Mouse (Mus musculus) liver, postnatal 0 days (tissue): ENCODE results near the gene Fibp. TPM values are rescaled to one million over a fixed set of nuclear protein-coding genes. Genes with fewer than 3 reads are reported as not detected.

Experiments used
- ATAC-seq: fragments of 200-750 bp; cut with Nextera tagmentation; 2 replicates; pipeline ENCODE4 v1.8.0; 2017; ENCODE audit warnings: mild to moderate bottlenecking, moderate library complexity
- DNase-seq: peaks from one replicate; pipeline ENCODE4 v3.0.0-alpha.2; 2016
- H3K27ac ChIP-seq: fragments of 300-500 bp; sonication (generic); 2 replicates; pipeline ENCODE4 v1.5.1; 2014; ENCODE audit warnings: antibody characterized with exemption, moderate library complexity, mild to moderate bottlenecking, low read depth
- H3K27me3 ChIP-seq: fragments of 300-500 bp; sonication (generic); 2 replicates; pipeline ENCODE4 v1.6.1; 2014; ENCODE audit warnings: low read length, control low read depth, mixed read lengths; ENCODE audit not compliant: insufficient read depth
- H3K36me3 ChIP-seq: fragments of 300-500 bp; sonication (generic); replicated peaks from 2 replicates; pipeline ENCODE4 v1.6.1; 2014; ENCODE audit warnings: mild to moderate bottlenecking, control low read depth, low read length, moderate library complexity, mixed read lengths; ENCODE audit not compliant: insufficient read depth
- H3K4me1 ChIP-seq: fragments of 300-500 bp; sonication (generic); 2 replicates; pipeline ENCODE4 v1.6.1; 2014; ENCODE audit warnings: antibody characterized with exemption, mild to moderate bottlenecking, control low read depth; ENCODE audit not compliant: insufficient read depth
- H3K4me2 ChIP-seq: fragments of 300-500 bp; sonication (generic); 2 replicates; pipeline ENCODE4 v1.6.1; 2014; ENCODE audit warnings: low read depth, mild to moderate bottlenecking, low read length, moderate library complexity, mixed read lengths
- H3K4me3 ChIP-seq: fragments of 300-500 bp; sonication (generic); 2 replicates; pipeline ENCODE4 v1.5.1; 2014; ENCODE audit warnings: low read depth, low read length
- H3K9ac ChIP-seq: fragments of 300-500 bp; sonication (generic); replicated peaks from 2 replicates; pipeline ENCODE4 v1.6.1; 2014; ENCODE audit warnings: mild to moderate bottlenecking, moderate library complexity
- H3K9me3 ChIP-seq: fragments of 300-500 bp; sonication (generic); 2 replicates; pipeline ENCODE4 v1.6.1; 2016; ENCODE audit warnings: mild to moderate bottlenecking, control low read depth, low read length, mixed read lengths
- CTCF ChIP-seq: sonication (generic); IDR thresholded peaks from 2 replicates; pipeline ENCODE4 v1.5.1; 2016; ENCODE audit warnings: antibody characterized with exemption, low read depth
- EP300 ChIP-seq: IDR thresholded peaks from 2 replicates; pipeline ENCODE4 v1.6.1; 2016; ENCODE audit warnings: antibody characterized with exemption, low read depth, mild to moderate bottlenecking
- WGBS: fragments of 180-500 bp; shearing (Covaris S2); extraction: QIAGEN DNeasy Blood & Tissue Kit; methylation state at CpG from one replicate; pipeline ENCODE4 v1.1.7; 2014; ENCODE audit not compliant: insufficient replicate concordance; 5-methylcytosine and 5-hydroxymethylcytosine counted together
- polyA plus RNA-seq: library from polyadenylated mRNA; unstranded; fragments of >200 nt; fragmentation: Nextera tagmentation; extraction: Ambion mirVana; gene quantifications from 2 replicates; pipeline ENCODE4 v1.2.1, GENCODE M21; 2015

Gene Fibp
- polyA plus RNA-seq = 35.6 and 35.7 TPM in 2 replicates

DNA sequence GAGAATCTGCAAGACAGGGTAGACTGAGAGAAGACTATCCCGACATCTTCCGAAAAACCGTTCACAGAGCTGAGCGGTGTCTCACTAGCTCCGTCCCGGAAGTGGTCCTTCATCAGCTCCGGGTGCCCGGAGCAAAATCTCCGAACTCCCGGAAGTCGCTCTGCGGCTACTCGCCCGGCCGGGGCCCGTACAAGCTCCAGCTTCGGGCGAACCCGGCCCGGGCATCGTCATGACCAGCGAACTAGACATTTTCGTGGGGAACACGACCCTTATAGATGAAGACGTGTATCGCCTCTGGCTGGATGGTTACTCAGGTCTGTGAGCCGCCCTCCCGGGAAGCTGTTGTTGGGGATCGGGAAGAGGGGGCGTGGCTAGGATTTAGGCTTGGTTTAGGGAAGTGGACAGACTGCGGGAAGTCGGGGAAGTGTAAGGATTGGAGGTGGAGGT, at the start of gene Fibp:
TSS of gene Fibp (plus strand) at position 151 of the 447 bp plus-strand sequence.
- under 1% methylated on average over 32 of the region's 32 CpGs for WGBS
- peak within 1 kb of the TSS; percentile 84 for H3K9ac ChIP-seq
- H3K27ac ChIP-seq = peak within 1 kb of the TSS; percentile 67
- H3K4me1 ChIP-seq = peaks cover 34% of the 10 kb centered on the region
- no peaks in the 10 kb centered on the region for H3K9me3 ChIP-seq
- ATAC-seq (peak; percentile 82), DNase-seq (peak; percentile 92)
- 0 out of 2 replicates have a peak, but pooled peaks cover 8% of the 10 kb centered on the region for H3K27me3 ChIP-seq
- TF ChIP-seq CTCF (no peak), EP300 (no peak)
- H3K4me3 ChIP-seq = peak within 1 kb of the TSS; percentile 84
- H3K36me3 ChIP-seq = peaks cover 28% of the 10 kb centered on the region
- peak within 1 kb of the TSS; percentile 96 for H3K4me2 ChIP-seq

DNA sequence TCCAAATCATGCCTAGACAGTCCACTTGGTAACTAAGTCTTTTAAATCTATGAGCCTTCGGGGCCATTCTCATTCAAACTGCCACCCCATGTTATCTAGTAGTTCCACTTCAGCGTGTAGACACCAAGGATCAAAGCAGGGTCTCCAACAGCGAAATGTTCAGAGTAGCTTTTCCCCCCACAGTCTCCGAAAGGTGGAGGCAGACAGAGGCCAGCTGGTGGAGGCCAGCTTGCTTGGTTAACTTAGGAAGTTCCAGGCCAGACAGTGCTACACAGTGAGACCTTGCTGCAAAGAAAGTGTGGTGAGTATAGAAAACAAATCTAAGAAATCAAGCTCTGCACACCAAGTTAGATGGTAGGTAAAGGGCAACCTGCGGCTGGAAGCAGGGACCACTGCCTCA, 49.8 kb upstream of the Fibp start:
- no peak overlapping the region for H3K4me3 ChIP-seq
- no peaks in the 10 kb centered on the region for H3K36me3 ChIP-seq
- H3K27ac ChIP-seq = no peak overlapping the region
- H3K9me3 ChIP-seq = no peaks in the 10 kb centered on the region
- no peak for DNase-seq
- WGBS = 89% methylated on average over 5 of the region's 5 CpGs
- H3K4me2 ChIP-seq = no peak overlapping the region
- H3K9ac ChIP-seq = no peak overlapping the region
- TF ChIP-seq CTCF (no peak), EP300 (no peak)
- ATAC-seq = no peak
- no peaks in the 10 kb centered on the region for H3K27me3 ChIP-seq
- peaks cover 26% of the 10 kb centered on the region for H3K4me1 ChIP-seq

DNA sequence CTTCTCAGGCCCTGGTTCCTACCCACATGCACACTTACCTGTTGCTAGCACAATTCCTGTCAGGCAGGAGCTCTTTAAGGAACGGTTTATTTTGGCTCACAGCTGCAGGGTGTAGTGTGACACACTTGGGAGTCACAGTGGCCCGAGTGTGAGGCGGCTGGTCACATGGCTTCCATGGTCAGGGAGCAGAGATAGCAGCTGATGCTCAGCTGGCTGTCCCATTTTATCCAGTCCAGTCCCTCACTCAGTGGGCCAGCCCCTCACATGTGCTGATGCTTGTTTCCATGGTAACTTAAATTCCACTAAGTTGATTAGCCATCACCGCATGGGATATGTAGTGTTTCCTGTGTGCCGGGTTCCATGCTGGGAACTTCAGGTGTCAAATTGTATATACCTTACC, 48.5 kb upstream of the Fibp start:
- DNase-seq (no peak), ATAC-seq (no peak)
- Histone ChIP-seq H3K36me3 (no peaks in the 10 kb centered on the region), H3K4me1 (peaks cover 23% of the 10 kb centered on the region), H3K9me3 (no peaks in the 10 kb centered on the region), H3K4me3 (no peak overlapping the region), H3K27ac (no peak overlapping the region), H3K9ac (no peak overlapping the region), H3K4me2 (no peak overlapping the region), H3K27me3 (no peaks in the 10 kb centered on the region)
- 83% methylated on average over 5 of the region's 5 CpGs for WGBS
- TF ChIP-seq EP300 = no peak
- no peak for TF ChIP-seq CTCF

DNA sequence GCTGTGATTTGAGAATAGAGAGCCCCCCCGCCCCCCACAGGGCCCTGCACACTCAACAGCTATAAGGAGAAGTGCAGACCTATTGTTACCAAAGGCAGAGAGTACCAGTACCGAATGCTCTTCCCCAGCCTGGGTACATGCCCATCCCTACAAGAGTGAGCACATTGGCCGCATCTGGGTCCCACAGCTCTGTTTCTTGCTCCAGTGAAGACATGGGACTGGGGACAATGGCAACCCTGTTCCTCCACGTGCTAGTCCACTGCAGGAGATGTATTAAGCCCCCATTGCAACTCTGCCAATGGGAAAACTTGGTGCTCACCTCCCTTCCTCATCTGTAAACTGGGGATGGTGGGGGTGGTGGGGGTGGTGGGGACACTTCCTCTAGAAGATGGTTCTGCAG, 46.6 kb upstream of the Fibp start:
- no peak overlapping the region for H3K9ac ChIP-seq
- H3K27ac ChIP-seq = 0 out of 2 replicates have a peak overlapping the region, but pooled peaks have one; percentile 55
- peaks cover 8% of the 10 kb centered on the region for H3K36me3 ChIP-seq
- DNase-seq (no peak), ATAC-seq (no peak)
- H3K4me3 ChIP-seq = no peak overlapping the region
- no peak for TF ChIP-seq CTCF
- TF ChIP-seq EP300 = no peak
- H3K4me1 ChIP-seq = peaks cover 11% of the 10 kb centered on the region
- no peaks in the 10 kb centered on the region for H3K9me3 ChIP-seq
- H3K27me3 ChIP-seq = no peaks in the 10 kb centered on the region
- H3K4me2 ChIP-seq = no peak overlapping the region
- 81% methylated on average over 4 of the region's 4 CpGs for WGBS

DNA sequence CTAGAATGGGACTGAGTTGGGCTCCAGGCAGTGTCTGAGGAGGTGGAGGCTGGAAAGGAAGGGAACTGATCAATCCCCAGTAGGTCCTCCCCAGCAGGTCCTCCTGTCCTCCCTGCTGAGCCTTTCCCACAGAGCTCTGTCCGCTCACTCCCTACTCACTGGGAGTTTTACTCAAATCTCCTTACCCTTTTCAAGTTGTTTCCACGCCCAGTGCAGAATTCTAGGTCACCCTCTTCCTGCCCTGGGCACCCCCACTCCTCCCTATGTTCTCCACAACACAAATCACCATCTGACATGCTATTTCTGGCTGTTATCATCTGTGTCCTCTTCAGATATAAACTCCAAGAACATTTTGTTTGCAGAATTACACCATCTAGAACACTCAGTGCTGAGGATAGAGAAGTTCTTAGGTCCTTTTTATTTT, 45.9 kb upstream of the Fibp start:
- no peaks in the 10 kb centered on the region for H3K9me3 ChIP-seq
- H3K4me1 ChIP-seq = peaks cover 9% of the 10 kb centered on the region
- 70% methylated on average over 2 of the region's 2 CpGs for WGBS
- peak overlapping the region; percentile 55; the same call in 1 of the 2 replicates for H3K27ac ChIP-seq
- ATAC-seq (0 out of 2 replicates have a peak, but pooled peaks have one; percentile 40), DNase-seq (no peak)
- no peaks in the 10 kb centered on the region for H3K27me3 ChIP-seq
- no peak overlapping the region for H3K4me3 ChIP-seq
- TF ChIP-seq EP300 (peak; percentile 75), CTCF (no peak)
- H3K36me3 ChIP-seq = peaks cover 8% of the 10 kb centered on the region
- H3K4me2 ChIP-seq = no peak overlapping the region
- no peak overlapping the region for H3K9ac ChIP-seq

DNA sequence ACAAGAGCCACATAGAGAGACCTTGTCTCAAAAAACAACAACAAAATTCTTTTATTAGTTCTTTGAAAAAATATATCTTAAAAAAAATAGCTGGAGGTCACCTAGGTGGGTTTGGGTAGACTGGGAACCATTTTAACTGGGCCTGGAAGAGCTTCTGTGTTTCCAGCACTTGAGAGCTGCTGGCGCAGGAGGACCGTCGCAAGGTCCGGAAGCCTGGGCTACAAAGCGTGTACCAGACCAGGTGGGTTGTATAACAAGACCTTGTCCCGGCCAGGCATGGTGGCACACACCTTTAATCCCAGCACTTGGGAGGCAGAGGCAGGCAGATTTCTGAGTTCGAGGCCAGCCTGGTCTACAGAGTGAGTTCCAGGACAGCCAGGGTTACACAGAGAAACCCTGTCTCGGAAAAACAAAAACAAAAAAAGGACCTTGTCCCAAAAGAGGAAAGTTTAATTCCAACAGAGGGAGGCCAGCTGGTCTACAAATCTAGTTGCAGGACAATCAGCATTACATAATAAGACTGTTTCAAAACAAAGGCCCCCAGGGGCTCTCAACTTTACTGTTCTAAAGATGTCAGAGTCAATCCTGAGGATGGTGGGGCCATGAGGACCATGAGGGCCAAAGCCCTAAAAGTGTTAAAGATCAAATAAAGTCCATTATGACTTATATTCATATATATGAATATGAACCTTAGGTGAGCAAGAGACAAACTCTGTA, 41.5 kb upstream of the Fibp start:
- Histone ChIP-seq H3K4me1 (peaks cover 13% of the 10 kb centered on the region), H3K4me2 (no peak overlapping the region), H3K9me3 (no peaks in the 10 kb centered on the region), H3K27ac (no peak overlapping the region), H3K4me3 (no peak overlapping the region), H3K9ac (no peak overlapping the region), H3K36me3 (peaks cover 31% of the 10 kb centered on the region), H3K27me3 (no peaks in the 10 kb centered on the region)
- no peak for ATAC-seq
- WGBS = 92% methylated on average over 8 of the region's 8 CpGs
- no peak for DNase-seq
- no peak for TF ChIP-seq EP300
- no peak for TF ChIP-seq CTCF
